Mouse (Mus musculus) layer of hippocampus, postnatal 14 days (tissue): ENCODE measurements at regions not wholly inside any gene's neighbourhood (a gene's known extent, or its start where the extent isn't known, plus 50 kb on each side); places are given as distances from the start of the nearest gene placed in this dataset.

Experiments used
- DNase-seq, 2 experiments: peaks; one replicate each; pipeline ENCODE4 v3.0.0; 2021 to 2022; ENCODE audit warnings: low spot score in 2 of 2, mixed read lengths in 1 of 2

DNA sequence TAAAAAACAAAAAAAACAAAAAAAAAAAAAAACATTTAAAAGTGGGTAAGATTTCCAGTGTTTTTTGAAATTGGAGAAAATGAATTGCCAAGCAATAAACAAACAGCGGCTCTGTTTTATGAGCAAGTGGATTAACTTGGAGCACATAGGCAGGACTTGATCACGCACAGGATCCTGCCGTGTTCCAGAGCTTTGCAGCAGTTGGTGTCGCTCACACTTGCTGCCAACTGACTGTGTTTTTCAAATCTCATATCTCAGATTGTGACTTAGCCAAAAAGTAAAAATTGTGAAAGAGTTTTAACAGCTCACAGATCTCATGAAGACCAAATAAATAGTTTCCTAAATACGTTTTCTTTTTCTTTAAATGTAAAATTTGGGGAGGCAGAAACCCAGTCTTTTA lies 547.4 kb upstream of the Gm26657 start:
- DNase-seq = peak in 1 of 2 experiments; percentile 18

DNA sequence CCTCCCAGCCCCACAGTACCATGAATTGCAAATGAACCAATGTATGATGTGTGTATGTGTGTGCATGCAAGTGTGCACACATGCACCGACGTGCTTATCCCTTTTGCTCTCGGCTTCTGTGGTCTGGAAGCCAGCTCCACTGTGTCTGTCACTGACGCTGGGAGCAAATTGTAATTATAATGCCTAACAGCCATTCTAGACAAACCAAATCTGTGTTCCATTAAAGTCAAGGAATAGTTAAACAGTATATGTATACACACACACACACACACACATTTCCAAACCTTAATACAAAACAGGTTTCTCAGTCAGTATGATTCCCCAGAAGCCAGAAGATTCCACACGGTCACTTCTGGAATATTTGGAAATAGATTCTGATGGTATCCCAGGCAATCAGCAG lies 560.3 kb upstream of the Gm26657 start:
- DNase-seq = no peak

DNA sequence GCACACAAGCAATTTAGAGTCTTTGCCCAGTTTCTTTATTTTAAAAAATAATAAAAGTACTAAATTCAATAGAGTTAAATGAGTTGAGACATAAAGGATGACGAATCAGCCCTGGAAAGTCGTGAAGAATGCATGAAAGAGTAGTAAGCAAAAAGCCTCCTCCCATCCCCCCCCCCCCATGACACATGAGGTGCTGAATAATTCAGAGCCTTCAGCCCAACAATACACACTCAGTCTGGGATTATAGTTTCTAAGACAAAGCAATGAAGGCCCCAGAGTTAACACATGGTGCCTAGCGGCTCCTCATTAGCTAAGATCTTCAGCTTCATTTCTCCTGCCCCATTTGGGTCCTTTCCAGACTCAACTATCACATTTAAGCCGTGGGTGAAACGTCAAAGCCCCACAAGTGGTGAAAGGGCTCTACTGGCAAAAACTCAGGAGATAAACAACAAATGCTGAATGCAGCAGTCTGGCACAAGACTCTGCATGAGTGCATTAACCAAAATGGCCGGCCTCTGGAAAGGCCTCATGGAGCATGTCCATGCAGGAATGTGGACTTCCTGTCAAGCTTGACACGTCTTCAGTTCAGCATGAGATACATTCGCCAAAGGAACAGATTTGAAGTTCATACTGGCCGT lies 560.9 kb upstream of the Gm26657 start:
- DNase-seq = no peak

DNA sequence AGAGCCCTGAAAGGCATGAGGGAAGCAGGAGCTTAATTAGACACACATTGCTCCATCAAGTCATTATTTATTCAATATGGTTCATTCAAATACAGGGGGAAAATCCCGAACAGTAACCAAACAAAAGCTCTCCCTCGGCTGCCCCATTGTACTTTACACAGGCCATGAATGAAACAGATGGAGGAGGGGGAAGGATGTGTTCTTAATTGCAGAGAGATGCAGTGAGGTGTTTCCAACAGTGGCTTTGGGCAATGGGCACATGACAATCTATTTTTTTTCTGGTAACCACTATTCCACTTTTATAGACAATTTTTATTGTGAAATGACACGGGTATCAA lies 578.6 kb upstream of the Gm26657 start:
- DNase-seq = no peak

DNA sequence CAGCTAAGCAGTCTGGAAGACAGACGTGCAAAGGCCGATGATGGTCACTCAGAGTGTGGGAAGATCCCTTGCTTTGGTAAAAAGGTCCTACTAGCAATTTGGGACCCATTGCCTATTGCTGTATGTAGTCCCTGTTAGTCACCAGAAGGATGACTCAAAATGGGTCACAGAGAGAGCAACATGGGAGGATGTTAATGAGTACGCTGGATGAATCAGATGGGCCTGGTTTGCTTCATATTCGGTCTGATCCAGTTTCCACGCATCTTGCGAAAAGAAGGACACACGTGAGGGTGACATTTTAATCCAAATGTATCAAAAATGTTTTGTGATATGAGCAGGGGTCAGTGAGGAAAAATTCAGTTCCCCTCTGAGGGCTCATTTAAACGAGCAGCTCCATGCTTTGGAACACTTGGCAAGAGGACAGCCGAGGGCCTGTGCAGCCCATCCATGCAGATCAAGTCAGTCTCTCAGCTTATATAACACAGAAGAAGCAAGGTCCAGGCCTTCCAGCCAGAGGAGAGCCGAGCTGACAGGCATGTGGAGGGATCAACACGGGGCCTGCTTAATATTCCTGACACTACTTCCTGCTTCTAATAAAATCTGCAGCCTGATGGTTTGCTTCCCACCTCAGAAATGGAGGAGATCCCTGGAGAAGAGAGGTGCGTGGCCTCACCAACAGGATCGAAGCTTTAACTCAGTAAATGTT lies 579.2 kb upstream of the Gm26657 start:
- no peak for DNase-seq

DNA sequence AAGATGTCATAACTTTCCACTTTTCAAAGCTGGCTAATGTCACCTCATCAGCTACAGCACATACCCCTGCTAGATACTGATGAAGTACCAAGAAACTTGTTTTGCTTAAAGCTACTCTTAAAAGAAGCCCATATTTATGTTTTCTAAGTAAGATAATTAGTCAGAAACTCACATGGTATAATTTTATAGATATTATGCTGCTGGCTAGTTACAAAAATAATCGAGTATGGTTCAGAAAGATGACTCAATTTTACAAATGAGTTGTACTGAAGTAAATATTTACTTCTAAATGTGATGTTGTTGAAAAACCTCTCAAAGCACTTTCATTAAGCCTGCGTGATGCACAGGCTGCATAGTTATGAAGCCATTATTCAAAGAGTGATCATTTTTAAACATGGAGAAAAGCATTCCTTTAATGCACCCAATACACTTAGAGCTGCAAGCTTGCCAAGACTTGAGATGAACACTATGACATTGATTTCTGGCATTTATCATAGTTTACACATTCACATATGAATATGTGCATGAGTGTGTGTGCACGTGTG lies 582.3 kb upstream of the Gm26657 start:
- DNase-seq = no peak

DNA sequence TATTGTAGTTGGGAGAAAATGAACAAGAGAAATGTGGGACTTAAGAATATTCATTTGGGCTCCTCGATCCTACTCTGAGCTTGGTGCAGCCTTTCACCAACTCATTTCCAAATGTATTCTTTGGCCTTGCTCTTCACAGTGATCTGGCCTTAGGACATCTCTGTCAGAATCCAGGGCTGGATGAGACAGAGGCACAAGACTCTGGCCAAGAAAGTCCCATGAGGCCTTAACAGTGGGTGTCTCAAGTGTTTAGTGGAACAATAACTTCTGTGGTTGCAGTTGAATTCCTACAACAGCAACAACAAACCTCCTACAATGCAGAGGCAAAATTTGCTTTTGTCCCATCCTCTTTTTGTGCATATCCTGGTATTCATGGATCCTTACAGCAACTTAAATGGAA lies 589.2 kb upstream of the Gm26657 start:
- no peak for DNase-seq

DNA sequence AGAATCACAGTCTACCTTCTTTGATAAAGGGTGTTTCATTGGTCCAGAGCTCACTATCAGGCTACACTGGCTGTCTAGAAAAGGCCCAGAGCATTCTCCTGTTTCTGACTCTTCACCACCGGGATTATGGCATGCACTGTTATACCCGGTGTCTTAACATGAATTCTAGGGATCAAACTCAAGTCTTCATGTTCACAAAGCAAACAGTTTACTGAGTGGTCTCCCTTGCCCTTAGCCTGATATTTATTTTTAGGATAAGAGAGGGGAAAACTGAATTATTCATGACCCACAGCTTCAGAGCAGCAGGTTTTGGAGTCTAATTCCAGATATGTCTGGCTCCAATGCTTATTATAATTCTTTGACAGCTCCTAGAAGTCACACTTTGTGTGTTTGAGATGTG lies 596.0 kb upstream of the Gm26657 start:
- no peak for DNase-seq

DNA sequence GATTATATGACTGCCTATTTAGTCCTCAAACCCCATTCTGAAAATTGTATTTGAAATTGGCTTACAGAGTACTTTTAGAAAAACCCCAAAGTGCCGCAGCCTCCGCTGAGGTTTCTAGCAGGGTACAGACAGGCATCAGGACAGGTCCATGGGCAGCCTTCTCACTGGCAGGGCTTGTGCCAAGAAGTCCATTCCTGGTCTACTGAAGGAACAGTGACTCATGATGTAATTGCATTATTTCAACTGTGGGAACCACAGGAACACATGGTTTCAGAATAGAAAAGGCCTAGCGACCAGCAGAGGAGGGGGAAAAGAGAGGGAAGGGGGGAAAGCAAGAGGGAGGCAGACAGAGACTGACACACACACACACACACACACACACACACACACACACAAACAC lies 603.0 kb upstream of the Gm26657 start:
- DNase-seq = no peak

DNA sequence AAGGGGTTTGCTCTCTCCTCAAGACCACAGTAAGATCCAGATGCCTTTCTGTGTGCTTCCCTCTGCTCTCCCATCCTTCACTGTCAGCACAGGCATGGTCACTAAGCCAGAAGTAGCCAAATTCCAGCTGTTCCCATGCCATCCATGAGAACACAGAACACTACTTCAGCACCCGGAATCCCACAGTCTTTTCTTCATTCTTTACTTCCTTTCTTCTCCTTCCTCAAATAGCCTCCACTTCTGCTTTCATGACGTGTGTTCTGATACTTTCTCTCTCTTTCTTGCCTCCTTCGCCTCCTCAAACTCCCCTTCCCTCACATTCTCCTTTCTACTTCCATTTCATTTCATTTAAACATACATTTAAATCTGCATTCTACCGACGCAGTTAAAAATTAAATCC lies 602.1 kb upstream of the Klf4 start:
- no peak for DNase-seq

DNA sequence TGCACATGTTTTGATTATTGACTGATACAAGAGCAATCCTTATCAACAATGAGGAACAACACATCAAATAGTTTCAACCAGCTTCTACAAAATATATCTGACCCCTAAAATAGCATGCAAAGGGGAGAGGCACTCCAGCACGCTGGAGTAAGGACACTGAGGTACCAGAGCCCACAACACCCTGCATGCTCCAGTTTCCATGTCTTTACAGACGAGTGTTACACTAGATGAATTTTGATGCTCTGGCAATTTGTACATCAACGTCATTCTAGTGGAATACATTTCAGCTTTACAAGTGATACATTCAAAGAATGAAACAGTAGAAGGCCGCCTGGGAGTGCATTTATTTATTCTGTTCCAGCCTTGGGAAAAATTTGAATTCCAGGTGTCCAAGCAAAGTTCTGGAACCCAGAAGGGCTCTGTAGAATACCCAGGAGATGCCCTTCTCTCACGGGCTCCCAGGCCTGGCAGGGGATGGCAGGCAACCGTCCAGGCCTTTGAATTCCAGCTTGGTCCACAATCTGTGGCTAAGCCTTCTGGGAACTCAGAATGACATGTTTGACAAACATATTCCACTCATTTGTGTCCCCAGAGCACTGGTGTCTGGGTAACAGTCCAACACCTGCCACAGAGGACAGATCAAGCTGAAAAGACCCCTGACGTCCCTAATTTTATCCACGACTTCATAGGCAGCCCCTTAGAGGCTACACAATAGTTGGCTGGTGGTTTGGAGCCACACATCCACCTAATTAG lies 595.6 kb upstream of the Klf4 start:
- DNase-seq = peak; percentile 45 to 67

DNA sequence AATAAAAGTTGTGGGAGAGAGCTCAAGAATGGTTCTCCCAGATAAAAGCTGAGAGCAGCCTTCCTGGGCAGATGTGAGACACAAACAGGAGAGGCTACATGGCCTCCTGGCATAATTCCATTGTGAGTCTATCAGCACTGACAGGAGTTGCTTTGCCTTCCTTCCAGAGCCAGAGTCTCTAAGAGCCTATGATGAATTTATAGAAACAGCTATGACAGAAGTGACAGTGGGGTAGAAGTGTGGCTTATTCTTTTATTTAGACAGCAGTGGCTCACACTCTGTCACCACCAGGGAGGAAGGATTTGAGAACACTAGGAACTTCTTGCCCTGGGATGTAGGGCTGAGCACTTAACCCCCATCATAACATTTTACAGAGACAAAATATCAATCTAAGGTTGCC lies 592.2 kb upstream of the Klf4 start:
- DNase-seq = no peak

DNA sequence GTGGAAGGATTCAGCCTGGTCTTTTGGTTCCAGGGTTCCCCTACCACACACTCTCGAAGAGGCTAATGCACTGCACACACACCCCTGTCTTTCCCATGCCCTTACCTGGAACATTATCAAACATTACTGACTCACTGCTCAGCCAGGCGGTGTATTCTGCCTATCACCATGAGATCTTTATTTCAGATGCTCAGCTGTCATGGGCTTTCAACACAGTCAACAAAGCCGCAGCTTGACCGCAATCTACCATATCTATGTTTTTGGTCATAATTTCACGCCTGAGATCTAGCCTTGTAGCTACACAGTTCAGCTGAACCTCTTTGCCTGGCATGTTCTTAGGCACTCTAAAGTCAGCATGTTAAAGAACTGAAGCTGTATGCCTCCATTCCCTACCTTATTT lies 589.9 kb upstream of the Klf4 start:
- DNase-seq = no peak

DNA sequence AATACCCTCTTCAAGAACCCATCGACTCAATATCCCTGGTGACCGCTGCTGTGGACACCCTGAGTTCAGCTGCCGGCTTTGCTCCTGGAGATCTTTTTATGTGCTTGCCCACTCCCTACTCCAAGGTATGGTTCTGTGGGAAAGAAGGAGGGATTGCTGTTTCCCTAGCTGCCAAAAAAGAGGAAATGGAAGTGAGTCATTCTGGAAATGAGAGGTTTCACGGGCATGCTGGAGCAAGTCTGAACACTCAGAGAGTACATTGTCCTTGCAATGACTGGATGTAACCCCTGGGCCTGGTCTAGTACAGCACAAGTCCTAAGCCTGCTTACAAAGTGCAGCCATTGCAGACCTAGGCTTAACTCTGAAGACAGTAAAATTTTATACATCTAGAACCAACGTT lies 589.4 kb upstream of the Klf4 start:
- no peak for DNase-seq

DNA sequence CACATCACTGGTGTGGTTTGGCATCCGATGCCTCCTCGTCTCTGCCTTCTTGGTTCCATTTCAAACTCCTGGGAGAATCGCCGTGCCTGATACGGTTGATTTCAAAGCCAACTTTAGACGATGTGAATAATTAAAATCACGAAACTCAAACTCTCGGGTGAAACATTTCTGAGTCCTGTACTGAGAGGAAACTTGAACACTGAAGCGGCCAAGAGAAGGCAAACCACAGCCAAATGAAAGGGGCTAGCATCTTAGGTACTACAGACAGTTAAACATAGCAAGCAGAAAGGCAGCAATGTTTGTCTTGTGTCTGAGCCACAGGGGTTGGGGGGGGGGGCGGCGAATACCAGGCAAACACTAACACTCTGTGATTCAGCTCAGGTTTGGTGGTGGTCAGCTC lies 588.1 kb upstream of the Klf4 start:
- DNase-seq = no peak

DNA sequence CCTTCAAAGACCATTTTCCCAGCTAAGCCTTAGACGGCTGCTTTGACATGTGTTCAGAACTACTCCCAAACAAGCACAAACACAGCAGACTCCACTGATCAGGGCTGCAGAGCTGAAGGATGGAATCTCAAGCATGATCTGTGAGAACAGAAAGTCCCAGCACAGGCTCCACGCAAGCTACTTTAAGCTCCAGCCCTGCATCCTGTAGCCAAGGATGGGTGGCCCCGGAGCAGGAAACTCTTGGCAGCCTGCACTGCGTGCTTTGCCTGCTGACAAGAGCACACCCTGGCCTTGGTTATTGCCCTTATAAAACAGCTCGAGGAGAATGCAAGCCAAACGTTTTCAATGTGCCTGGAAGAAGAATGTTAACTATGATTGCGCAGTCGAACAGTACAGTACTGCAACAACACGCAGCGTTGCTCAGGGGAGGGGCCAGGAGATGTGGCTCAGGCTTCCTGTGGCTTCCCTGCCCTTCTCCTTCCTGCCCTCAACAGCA lies 581.5 kb upstream of the Klf4 start:
- DNase-seq = peak; percentile 65 to 77

DNA sequence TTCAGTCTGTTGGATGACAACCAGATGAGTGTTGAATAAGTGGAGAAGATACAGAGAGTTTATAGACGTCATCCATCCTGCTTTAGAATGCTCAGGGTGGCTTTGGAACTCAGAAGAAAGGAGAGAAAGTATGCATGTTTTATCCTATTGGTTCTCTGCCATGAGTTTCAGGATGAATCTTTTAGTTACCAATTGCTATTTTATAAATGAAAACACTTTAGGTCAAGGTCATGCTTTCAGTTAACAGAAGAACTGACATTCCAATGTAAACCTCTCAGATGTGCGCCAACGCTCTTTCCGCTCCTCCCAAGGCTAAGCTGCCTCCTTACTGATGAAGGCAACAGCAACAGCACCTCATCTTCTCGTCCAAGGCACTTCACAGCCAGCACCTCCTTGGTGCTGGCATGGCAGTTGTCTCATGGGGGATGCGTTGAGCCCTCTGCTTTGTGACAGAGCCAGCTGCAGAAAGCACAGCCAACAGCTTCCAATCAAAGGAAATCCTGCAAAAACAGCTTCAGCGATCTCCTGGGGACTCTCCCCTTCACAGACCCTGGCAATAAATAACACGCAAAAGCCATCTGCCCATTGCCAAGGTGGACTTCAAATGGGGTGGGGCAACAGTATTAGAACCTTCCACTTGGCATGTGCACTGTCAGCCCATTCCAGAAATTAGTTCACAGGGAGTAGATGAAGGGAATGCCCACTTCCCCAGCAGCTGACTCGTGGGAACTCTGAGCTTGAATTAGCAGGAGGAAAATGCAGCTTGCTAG lies 580.9 kb upstream of the Klf4 start:
- no peak for DNase-seq

DNA sequence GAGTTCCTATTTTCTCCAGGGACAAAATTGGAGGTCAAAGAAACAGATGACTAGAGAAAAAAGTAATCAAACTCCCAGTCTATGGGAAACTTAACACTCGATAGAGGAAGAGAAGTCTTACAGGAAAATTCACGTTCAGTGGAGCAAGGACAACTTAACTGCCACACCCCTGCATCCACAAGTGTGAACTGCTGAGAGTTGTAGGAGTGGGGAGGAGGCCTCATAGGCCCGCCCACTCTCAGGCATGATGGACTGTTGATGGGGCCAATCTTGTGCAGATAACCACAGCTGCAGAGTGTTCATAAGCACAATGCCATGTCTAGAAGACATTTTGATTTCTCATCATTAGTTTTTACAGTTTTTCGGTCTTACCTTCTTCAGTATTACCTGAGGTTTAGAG lies 574.7 kb upstream of the Klf4 start:
- DNase-seq = no peak

DNA sequence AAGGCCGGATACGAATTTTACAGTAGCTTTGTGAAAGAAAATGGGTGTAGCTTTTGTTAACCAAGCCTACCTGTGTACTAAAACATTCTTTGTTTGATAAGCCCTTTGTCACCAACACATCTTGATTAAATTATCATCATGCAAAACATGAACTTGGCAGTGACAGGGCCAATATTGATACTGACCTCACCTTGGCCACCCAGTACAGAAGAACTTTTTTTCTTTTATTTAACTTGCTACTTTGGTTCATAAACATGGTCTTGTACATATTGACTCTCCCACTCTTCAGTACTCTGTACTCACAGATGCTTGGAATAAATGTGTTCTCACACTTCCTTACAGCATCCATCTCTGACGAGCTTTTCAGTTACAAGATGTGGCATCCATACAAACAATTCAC lies 570.0 kb upstream of the Klf4 start:
- DNase-seq = no peak

DNA sequence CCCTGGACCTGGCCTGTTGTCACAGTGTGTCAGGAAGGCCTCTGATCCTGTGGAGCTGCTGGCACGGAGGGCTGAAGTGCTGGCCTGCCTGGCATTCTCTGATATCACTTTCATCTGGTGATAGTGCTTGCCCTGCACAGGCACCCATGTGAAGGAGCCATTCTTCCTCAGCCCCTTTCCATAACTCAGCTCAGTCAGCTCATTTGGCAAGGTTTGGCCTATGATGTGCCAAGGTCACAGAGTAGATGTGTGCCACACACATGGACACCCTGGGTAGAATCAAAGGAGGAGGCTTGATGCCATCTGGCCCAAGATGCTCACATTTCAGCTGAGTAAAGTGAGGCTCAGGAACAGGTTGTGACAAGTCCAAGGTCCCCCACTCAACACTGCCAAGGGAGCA lies 558.5 kb upstream of the Klf4 start:
- no peak for DNase-seq

DNA sequence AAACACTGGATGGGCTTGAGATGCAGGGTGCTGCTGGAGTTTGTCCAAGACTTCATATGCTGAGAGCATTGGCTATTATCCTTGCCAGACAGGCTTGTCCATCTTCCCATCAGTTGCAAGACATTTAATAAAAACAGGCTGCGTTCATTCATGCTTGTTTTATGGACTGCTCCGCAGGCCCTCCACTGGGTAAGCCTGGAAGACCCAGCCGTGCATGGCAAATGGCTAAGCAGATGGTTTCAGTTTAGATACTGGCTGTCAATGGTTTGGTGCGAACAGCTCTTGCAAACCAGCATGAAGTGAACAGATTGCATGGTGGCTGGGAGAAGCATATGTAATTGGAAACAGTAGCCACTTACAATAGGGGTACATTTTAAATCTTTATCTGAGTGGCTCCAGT lies 556.4 kb upstream of the Klf4 start:
- peak; percentile 60 to 91 for DNase-seq

DNA sequence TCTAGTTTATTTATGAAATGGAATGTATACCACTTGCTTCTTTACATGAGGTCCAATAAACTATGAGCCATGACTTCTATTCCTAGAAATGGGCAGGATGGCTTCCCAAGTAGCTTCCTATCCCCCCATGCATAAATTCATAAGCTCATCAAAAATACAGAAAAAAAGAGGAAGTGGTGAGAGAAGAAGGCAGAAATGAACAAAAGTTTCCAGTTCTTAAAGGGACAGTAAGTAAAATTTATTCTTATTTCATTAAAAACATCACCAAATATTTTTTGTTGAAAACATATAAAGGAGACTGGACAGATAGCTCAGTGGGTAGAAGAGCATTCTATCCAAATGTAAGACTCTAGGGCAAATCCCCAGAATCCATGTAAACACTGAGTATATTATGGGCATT lies 554.0 kb upstream of the Klf4 start:
- no peak for DNase-seq
